Mouse (Mus musculus): ENCODE data around the gene Fbp2. TPM values are rescaled to one million over a fixed set of nuclear protein-coding genes. Genes with fewer than 3 reads are reported as not detected.

Fbp2 gene
- polyA plus RNA-seq, 1 experiment = 7.2 TPM

DNA sequence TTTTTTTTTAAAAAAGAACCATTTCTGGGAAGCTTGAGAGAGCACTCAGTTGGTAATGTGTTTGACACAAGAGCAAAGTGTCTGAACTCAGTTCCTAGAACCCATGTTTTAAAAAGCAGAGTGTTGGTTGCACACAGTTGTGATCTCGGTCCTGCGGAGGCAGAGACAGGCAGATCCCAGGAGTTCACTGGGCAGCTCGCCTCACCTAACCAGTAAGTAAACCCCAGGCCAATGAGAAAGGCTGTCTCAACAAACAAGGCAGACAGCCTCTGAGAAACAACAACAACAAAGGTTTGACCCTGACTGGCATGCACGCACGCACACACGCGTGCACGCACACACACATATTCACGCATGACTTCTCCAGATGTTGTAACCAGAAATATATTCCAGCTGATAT lies 25.7 kb upstream of the Fbp2 start:
- 86% methylated on average over 9 of the region's 9 CpGs for WGBS
- TF ChIP-seq POLR2A (IDR thresholded peaks at IDR 0.05; ENCODE audit: borderline replicate concordance, extremely low read depth, low read depth, low read length) (no peak), CTCF (IDR thresholded peaks at IDR 0.05; ENCODE audit: insufficient read depth, low read length) (no peak)
- peaks cover 7% of the 10 kb centered on the region for H3K4me1 ChIP-seq (ENCODE audit: control insufficient read depth, insufficient read depth, low read length)
- no peak for DNase-seq
- H3K4me3 ChIP-seq (replicated peaks; ENCODE audit: extremely low read depth, low read depth, low read length) = no peak overlapping the region

DNA sequence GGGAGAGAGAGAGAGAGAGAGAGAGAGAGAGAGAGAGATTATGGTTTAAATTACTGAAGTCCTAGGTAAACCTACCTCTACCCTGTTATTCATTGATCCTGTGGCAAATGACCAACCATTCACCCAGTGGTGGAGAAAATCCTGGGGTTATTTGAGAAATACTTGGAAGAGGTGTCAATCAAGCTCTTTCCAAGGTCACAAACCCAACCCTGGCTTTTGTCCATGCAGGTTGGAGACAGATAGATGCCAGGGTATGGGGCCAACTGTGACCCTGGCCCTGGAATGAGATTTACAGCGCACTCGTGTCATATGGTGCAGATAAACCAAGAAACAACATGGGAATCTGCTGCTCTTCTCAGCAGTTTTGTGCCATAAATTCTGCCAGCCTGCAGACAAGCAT lies 25.2 kb upstream of the Fbp2 start:
- WGBS = 84% methylated on average over 2 of the region's 2 CpGs
- H3K4me3 ChIP-seq (replicated peaks; ENCODE audit: extremely low read depth, low read depth, low read length) = no peak overlapping the region
- TF ChIP-seq CTCF (IDR thresholded peaks at IDR 0.05; ENCODE audit: insufficient read depth, low read length) (no peak), POLR2A (IDR thresholded peaks at IDR 0.05; ENCODE audit: borderline replicate concordance, extremely low read depth, low read depth, low read length) (no peak)
- peaks cover 7% of the 10 kb centered on the region for H3K4me1 ChIP-seq (ENCODE audit: control insufficient read depth, insufficient read depth, low read length)
- DNase-seq = no peak

DNA sequence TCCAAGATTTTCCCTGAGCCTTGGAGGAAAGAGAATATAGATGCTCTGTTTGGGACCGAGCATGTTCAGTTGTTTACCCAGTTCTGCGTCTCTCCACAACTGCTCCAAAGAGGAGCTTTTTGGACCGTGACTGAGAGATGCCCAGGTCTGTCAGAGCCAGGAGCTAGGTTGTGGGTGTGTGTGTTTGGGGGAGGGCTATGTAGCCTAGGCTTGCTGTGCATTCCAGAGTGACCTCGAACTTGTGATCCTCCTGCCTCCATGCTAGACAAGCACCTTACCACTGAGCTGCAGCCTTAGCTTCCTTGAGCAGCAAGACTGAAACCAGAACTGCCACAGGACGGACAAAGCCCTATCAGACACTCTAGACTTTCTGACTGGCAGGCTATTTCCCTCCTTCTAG lies 24.6 kb upstream of the Fbp2 start:
- no peak for DNase-seq
- TF ChIP-seq POLR2A (IDR thresholded peaks at IDR 0.05; ENCODE audit: borderline replicate concordance, extremely low read depth, low read depth, low read length) (no peak), CTCF (IDR thresholded peaks at IDR 0.05; ENCODE audit: insufficient read depth, low read length) (no peak)

DNA sequence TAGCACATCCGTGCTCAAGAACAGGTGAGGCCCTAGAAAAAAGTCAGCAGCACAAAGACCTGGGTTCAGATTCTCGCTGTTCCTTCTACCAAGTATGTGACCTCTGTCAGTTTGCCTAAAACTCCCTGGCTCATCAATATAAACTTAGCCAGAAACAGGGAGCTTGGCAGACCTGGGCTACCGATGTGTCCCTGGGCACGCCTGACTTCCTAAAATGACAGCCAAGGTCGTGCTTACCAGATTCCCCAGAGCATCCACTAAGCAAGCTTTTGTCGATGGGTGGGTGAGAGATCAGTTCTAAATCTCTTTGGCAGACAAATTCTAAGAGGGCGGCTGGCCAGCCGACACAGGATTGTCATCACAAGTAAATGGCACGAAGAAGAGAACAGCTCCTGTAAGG lies 23.1 kb upstream of the Fbp2 start:
- no peak for TF ChIP-seq CTCF (IDR thresholded peaks at IDR 0.05; ENCODE audit: insufficient read depth, low read length)
- TF ChIP-seq POLR2A (IDR thresholded peaks at IDR 0.05; ENCODE audit: borderline replicate concordance, extremely low read depth, low read depth, low read length) = no peak
- no peak for DNase-seq
- H3K4me1 ChIP-seq (ENCODE audit: control insufficient read depth, insufficient read depth, low read length) = no peaks in the 10 kb centered on the region
- 60% methylated on average over 9 of the region's 9 CpGs for WGBS
- no peak overlapping the region for H3K4me3 ChIP-seq (replicated peaks; ENCODE audit: extremely low read depth, low read depth, low read length)

More for the DNA sequence above, 24.6 kb upstream of the Fbp2 start:
- WGBS = 82% methylated on average over 5 of the region's 5 CpGs
- Histone ChIP-seq H3K4me3 (replicated peaks; ENCODE audit: extremely low read depth, low read depth, low read length) (no peak overlapping the region), H3K4me1 (ENCODE audit: control insufficient read depth, insufficient read depth, low read length) (peaks cover 3% of the 10 kb centered on the region)

DNA sequence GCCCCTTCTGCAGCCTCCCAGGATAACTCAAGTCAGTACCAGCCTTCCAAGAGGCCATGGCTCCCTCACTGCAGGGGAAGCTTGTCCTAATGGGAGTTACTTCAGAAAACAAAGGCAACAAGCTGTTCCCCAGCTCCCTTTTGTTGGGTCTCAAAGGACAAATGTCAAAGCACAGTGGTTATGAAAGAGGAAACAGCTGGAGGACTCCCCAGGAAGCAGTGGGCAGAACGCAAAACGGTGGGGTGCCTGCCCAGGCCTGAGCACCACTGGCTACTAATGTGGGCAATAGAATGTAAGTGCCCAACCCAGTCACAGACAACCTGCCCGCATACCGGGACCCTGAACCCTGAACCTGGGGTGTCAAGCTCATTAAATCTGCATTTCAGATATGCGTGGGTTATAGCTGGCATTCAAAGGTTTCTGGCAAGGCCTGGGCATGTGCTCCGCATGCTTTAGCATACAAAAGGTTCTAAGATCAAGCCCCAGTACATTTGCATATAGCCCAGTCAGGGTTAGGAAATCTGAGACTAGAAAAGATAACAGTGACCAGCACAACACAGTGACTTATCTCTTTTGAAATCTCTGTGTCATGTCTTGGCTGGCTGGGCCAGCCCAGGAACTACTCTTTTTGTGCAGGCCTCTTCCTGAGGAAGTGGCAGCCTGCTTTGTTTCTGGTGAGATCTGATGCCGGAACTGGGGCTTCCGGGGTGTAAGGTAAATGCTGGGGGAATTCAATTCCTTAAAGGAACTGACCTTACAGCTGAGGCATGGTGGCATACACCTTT lies 21.8 kb upstream of the Fbp2 start:
- no peak for DNase-seq
- Histone ChIP-seq H3K4me3 (replicated peaks; ENCODE audit: extremely low read depth, low read depth, low read length) (no peak overlapping the region), H3K4me1 (ENCODE audit: control insufficient read depth, insufficient read depth, low read length) (no peaks in the 10 kb centered on the region)
- no peak for TF ChIP-seq CTCF (IDR thresholded peaks at IDR 0.05; ENCODE audit: insufficient read depth, low read length)
- no peak for TF ChIP-seq POLR2A (IDR thresholded peaks at IDR 0.05; ENCODE audit: borderline replicate concordance, extremely low read depth, low read depth, low read length)
- WGBS = 41% methylated on average over 8 of the region's 8 CpGs

DNA sequence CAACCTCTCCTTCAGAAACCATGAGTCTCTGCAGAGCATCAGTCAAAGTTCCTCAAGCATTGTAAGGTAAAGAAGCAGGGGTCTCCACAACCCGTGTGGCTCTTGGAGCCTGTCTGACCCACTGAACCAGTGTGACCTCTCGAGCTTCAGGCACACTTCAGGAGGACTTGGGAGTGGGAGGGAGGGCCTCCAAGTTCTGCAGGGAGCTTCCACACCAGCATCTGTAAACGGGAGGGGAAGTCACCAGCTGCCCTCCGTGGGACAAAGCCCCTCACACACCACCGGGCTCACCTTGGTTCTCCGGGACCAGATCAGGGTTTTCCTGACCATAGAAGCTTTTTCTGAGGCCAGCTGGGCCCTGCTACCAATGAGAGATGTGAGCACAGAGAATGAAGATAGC lies 21.2 kb upstream of the Fbp2 start:
- whole genome bisulfite sequencing = 62% methylated on average over 6 of the region's 6 CpGs
- DNase-seq = no peak
- no peaks in the 10 kb centered on the region for H3K4me1 ChIP-seq (ENCODE audit: control insufficient read depth, insufficient read depth, low read length)
- TF ChIP-seq POLR2A (IDR thresholded peaks at IDR 0.05; ENCODE audit: borderline replicate concordance, extremely low read depth, low read depth, low read length) (no peak), CTCF (IDR thresholded peaks at IDR 0.05; ENCODE audit: insufficient read depth, low read length) (no peak)
- H3K4me3 ChIP-seq (replicated peaks; ENCODE audit: extremely low read depth, low read depth, low read length) = no peak overlapping the region

DNA sequence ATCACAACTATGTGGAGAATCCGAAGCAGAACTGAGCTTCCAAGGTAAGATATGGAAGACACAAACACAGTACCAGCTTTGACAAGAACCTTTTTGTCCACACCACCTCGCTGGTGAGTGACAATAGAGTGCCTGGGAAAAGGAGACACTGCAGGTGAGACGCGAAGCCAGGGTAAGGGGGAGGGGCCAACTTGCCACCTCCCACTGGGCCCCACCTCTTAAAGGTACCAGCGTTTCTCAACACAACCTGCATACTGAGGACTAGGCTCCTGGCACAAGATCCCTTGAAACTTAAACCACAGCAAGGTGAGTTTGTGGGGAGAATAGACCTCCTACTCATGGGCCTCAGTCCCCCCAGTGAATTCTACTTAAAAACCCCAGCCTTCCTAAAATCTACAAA lies 19.0 kb upstream of the Fbp2 start:
- 31% methylated on average over 5 of the region's 5 CpGs for WGBS
- DNase-seq = no peak
- TF ChIP-seq CTCF (IDR thresholded peaks at IDR 0.05; ENCODE audit: insufficient read depth, low read length) = no peak
- TF ChIP-seq POLR2A (IDR thresholded peaks at IDR 0.05; ENCODE audit: borderline replicate concordance, extremely low read depth, low read depth, low read length) = no peak
- Histone ChIP-seq H3K4me1 (ENCODE audit: control insufficient read depth, insufficient read depth, low read length) (no peaks in the 10 kb centered on the region), H3K4me3 (replicated peaks; ENCODE audit: extremely low read depth, low read depth, low read length) (no peak overlapping the region)

DNA sequence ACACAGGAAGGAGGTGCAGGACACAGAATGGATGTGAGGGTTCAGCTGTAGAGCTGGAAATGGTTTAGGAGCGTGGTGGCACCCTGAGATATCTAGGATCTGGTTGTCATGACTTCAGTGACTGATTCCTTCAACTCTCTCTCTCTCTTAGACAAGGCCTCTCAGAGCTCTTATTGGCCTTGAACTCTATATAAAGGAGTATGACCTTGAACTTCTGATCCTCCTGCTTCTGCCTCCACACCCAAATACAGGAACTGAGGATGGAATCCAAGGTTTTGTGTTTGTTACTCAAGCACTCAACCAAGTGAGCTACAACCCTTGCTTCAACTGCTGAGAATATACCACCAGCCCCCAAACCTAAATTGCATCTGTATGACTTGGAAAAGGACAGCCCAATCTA lies 17.9 kb upstream of the Fbp2 start:
- WGBS = 92% methylated on average over 1 of the region's 1 CpGs
- Histone ChIP-seq H3K4me1 (ENCODE audit: control insufficient read depth, insufficient read depth, low read length) (no peaks in the 10 kb centered on the region), H3K4me3 (replicated peaks; ENCODE audit: extremely low read depth, low read depth, low read length) (no peak overlapping the region)
- TF ChIP-seq CTCF (IDR thresholded peaks at IDR 0.05; ENCODE audit: insufficient read depth, low read length) (no peak), POLR2A (IDR thresholded peaks at IDR 0.05; ENCODE audit: borderline replicate concordance, extremely low read depth, low read depth, low read length) (no peak)
- no peak for DNase-seq

DNA sequence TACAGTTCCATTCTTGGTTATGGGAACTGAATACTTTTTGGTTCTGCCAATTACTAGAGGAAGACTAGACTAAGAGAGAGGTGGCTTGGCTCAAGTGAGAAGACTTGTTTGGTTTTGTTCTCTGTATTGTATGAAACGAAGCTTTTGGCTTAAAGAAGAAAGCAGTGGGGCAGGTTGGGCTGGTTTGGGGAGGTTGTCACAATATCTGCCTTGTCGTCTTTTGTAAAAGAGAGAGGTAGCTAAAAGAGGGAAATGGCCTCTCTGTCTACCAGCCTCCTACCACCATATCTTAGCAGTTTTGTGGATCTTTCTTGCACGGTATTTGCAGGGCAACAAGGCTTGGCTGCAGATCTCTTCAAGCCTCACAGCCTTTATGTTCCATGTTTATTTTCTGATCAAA lies 14.0 kb upstream of the Fbp2 start:
- no peaks in the 10 kb centered on the region for H3K4me1 ChIP-seq (ENCODE audit: control insufficient read depth, insufficient read depth, low read length)
- no peak for DNase-seq
- 54% methylated on average over 3 of the region's 3 CpGs for WGBS
- TF ChIP-seq POLR2A (IDR thresholded peaks at IDR 0.05; ENCODE audit: borderline replicate concordance, extremely low read depth, low read depth, low read length) = no peak
- TF ChIP-seq CTCF (IDR thresholded peaks at IDR 0.05; ENCODE audit: insufficient read depth, low read length) = no peak
- no peak overlapping the region for H3K4me3 ChIP-seq (replicated peaks; ENCODE audit: extremely low read depth, low read depth, low read length)

DNA sequence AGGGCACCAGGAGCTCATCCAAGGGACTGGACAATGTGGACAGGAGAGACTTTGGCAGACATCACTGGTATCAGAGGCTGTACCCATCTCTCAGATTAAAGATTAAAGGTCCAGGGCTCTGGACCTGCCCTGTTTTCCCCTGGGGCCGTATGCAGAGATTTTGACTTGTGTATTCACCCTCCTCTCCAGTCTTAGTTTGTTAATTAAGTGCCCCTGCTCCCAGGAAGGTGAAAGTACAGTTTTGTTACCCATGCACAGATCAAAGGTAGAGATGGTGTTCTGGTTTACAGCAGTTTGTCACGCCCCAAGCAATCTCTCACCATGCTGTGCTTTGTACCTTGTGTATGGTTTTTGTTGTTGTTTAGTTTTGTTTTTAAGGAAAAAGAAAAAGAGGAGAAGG lies 12.4 kb upstream of the Fbp2 start:
- Histone ChIP-seq H3K4me3 (replicated peaks; ENCODE audit: extremely low read depth, low read depth, low read length) (no peak overlapping the region), H3K4me1 (ENCODE audit: control insufficient read depth, insufficient read depth, low read length) (no peaks in the 10 kb centered on the region)
- WGBS = 79% methylated on average over 2 of the region's 2 CpGs
- TF ChIP-seq POLR2A (IDR thresholded peaks at IDR 0.05; ENCODE audit: borderline replicate concordance, extremely low read depth, low read depth, low read length) (no peak), CTCF (IDR thresholded peaks at IDR 0.05; ENCODE audit: insufficient read depth, low read length) (no peak)
- no peak for DNase-seq
